8 mouse cellular contexts compared by ENCODE assay signal in the genomic region with DNA sequence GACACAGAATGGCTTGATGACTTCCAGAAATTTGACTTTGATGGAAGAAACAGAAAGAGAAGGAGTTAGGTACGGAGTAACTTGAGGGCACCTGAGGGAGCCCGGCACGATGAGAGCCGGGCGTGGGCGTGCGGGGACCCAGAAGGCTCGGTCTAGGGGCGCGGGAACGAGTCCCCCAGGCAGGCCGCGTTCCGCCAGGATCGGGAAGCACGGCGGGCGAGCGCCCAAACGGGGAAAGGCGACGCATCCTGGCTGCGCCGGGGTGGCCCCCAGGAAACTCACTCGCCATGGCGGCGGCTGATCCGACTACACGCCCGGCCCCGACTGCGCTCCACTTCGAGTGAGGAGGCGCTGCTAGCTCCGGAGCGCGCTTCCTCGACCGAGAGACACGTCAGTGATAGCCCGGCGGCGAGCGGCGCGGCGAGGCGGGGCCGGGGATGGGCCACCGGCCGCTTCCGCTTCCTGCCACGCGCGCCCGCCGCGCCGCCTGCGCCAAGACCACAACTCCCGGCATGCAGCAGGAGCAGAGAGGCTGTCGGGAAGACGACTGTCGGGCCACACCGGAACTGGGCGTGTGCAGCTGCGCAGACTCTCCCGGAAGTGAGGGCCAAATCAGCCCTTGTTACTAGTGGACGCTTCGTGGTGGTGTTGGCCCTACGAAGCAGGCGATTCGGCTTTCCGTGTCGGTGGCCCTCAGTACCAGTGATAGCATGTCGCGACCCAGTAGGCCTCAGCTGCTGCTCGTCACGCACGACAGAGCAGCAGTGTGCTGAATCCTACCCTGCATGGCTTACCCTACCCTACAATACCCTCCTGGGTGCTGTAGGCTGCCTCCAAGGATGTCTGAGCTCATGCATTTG. TPM values are rescaled to one million over a fixed set of nuclear protein-coding genes. Genes with fewer than 3 reads are reported as not detected.
DNase-seq lines count a peak whose midpoint lies in the region; ATAC-seq and TF ChIP-seq lines count a peak whose summit lies in the region.

A gene (minus strand): TSS at position 502 of the 860 bp plus-strand sequence.

- CTCF ChIA-PET in Patski (lab: Charles Lee) = interaction anchor here (0.6 kb wide), 1 partner anchor 12 kb away, joined by 4 read pairs; no protein-coding TSS in a partner anchor

- DNase-seq in Patski (ENCODE audit: low read depth, low spot score) = peak; percentile 82
- DNase-seq in cerebellum, postnatal 14 days = peak; percentile 95 to 96
- DNase-seq in frontal cortex, postnatal 14 days (ENCODE audit: low spot score in 2 of 2) = peak; percentile 89 to 90
- peak; percentile 83 to 87 for DNase-seq in layer of hippocampus, postnatal 25 days (ENCODE audit: extremely low spot score in 1 of 2, low spot score in 1 of 2)
- DNase-seq in lung, postnatal 25 days (ENCODE audit: low spot score) = peak; percentile 97
- DNase-seq in retina, embryonic 14.5 days (ENCODE audit: low spot score) = peak; percentile 95
- DNase-seq in thymus, postnatal 4 days = peak; percentile 94

- TF ChIP-seq CTCF in Patski (IDR thresholded peaks at IDR 0.05) = no peak

- peak within 1 kb of the TSS; percentile 72 for H3K4me2 ChIP-seq in hindbrain, embryonic 13.5 days

- H3K27me3 ChIP-seq in Patski = no peaks in the 10 kb centered on the region
- no peaks in the 10 kb centered on the region for H3K27me3 ChIP-seq in hindbrain, embryonic 13.5 days

- ATAC-seq in Patski = peak; percentile 91
- peak; percentile 98 for ATAC-seq in hindbrain, embryonic 13.5 days (ENCODE audit: low FRiP score)

- H3K4me3 ChIP-seq in hindbrain, embryonic 13.5 days = peak within 1 kb of the TSS; percentile 82

- peak within 1 kb of the TSS; percentile 93 for H3K27ac ChIP-seq in hindbrain, embryonic 13.5 days

- WGBS in hindbrain, embryonic 13.5 days = under 1% methylated on average over 80 of the region's 80 CpGs

- in situ Hi-C loops in Patski (cut with MboI; ENCODE audit: low pct_unique_long_range_greater_than_20kb) = no loop called here

- H3K4me1 ChIP-seq in hindbrain, embryonic 13.5 days (replicated peaks) = peaks cover 35% of the 10 kb centered on the region

- peaks cover 26% of the 10 kb centered on the region for H3K36me3 ChIP-seq in hindbrain, embryonic 13.5 days

- peak within 1 kb of the TSS; percentile 91 for H3K9ac ChIP-seq in hindbrain, embryonic 13.5 days

- no peaks in the 10 kb centered on the region for H3K9me3 ChIP-seq in hindbrain, embryonic 13.5 days

- POLR2A ChIA-PET in Patski (lab: Charles Lee) = interaction anchor here (0.7 kb wide), 1 partner anchor 1086 kb away, joined by 4 read pairs; no protein-coding TSS in a partner anchor

RNA-seq across cellular contexts. Expression of the gene that starts here (rescaled TPM):
- polyA plus RNA-seq in Patski (2021) = 191 TPM
- polyA plus RNA-seq in hindbrain, embryonic 13.5 days (2015; fragmentation: Nextera tagmentation; extraction: Ambion mirVana) = 162 TPM in 2 replicates
- 100 to 1,000 TPM in 1 of 2 experiments, 10 to 100 TPM in 1; 87.0 to 100 TPM for total RNA-seq in layer of hippocampus, postnatal 25 days (2021)

Comparison
In these comparisons a context has a peak if more than half of its experiments do, and no peak if none do; other contexts are left out.
1. Peak in every context shown above with its lines: DNase-seq, ATAC-seq, H3K4me3 ChIP-seq and H3K27ac ChIP-seq.